Mouse (Mus musculus) adrenal gland, postnatal 4 days (tissue): ENCODE data around the gene Usp24. TPM values are rescaled to one million over a fixed set of nuclear protein-coding genes. Genes with fewer than 3 reads are reported as not detected.

Experiments
- DNase-seq, 2 experiments: peaks; one replicate each; pipeline ENCODE4 v3.0.0; 2021 to 2022; ENCODE audit warnings: low spot score in 2 of 2, mixed read lengths in 2 of 2
- total RNA-seq, 2 experiments: library from RNA; stranded (reverse); gene quantifications; 2 replicates each; pipeline ENCODE4 v1.2.3; 2021

The Usp24 gene
- total RNA-seq, 2 experiments from 2014 or later, result 38.6 to 42.1 TPM

GRCm38 (mm10) chr4:106483215-106483727 is 167.3 kb downstream of the Usp24 start:
- no peak for DNase-seq

GRCm38 (mm10) chr4:106483831-106484230 is 167.8 kb downstream of the Usp24 start:
- no peak for DNase-seq

- no peak for DNase-seq
Measured at GRCm38 (mm10) chr4:106490620-106491019, 174.6 kb downstream of the Usp24 start.

Other genes starting within 250 kb of the Usp24 start
- gene Pcsk9, start 148.1 kb downstream of the Usp24 start, total RNA-seq, result 1 to 10 TPM; 2.1 to 3.4 TPM
- 1 to 10 TPM in 1 of 2 experiments, under 1 TPM in 1; 0.11 to 3.7 TPM for gene Bsnd, start 176.1 kb downstream of the Usp24 start, total RNA-seq
- 10 to 100 TPM; 51.2 to 70.5 TPM for gene Dhcr24, start 244.8 kb downstream of the Usp24 start, total RNA-seq